Mouse (Mus musculus) liver, postnatal 0 days (tissue): Measurements from ENCODE around the gene Znrf1.

Experiments used
- CTCF ChIP-seq: sonication (generic); IDR thresholded peaks from 2 replicates; pipeline ENCODE4 v1.5.1; 2016; ENCODE audit warnings: antibody characterized with exemption, low read depth
- EP300 ChIP-seq: IDR thresholded peaks from 2 replicates; pipeline ENCODE4 v1.6.1; 2016; ENCODE audit warnings: antibody characterized with exemption, low read depth, mild to moderate bottlenecking

DNA sequence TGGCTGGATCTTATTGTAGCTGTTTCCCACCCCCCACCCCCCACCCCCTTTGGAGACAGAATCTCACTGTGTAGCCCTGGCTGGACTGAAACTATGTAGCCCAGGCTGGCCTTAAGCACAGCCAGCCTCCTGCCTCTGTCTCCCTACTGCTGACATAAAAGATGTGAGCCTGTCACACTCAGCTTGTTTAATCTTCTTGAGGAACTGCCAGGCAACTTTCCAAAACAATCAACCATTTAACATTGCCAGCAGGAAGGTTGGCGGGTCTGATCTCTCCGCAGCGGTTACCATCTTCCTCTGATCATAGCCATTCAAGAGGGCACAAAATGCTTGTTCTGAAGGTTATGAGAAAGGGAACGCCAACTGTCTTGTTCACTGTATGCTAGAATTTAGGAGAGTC is 2.4 kb upstream of the Znrf1 start:
- no peak for TF ChIP-seq EP300
- no peak for TF ChIP-seq CTCF
